Mouse (Mus musculus) ES-Bruce4 (cell line): ENCODE results near the gene Sestd1.

ENCODE experiments used
- CTCF ChIP-seq: IDR thresholded peaks from one replicate; pipeline ENCODE4 v1.8.1; 2011; ENCODE audit warnings: low read depth, low read length
- POLR2A ChIP-seq: IDR thresholded peaks from one replicate; pipeline ENCODE4 v1.8.1; 2011; ENCODE audit warnings: low read length; ENCODE audit not compliant: insufficient read depth

DNA sequence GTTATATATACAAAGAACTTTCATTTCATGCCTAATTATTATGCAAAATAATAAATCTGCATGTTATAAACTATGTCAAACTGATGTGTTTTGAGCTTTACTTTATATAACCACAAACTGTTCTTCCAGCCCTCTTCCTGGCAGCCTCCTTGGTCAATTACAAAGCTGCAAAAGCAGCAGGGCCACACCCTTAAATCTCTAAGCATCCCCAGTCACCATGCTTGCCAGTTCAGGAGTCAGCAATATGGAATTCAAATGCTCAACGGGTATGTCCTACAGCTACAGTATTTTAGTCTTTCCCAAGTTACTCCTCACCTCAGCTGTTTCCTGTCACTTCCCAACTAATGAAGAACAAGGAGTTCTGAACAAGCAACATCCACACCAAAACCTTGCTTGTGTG lies 10.3 kb downstream of the Sestd1 start:
- TF ChIP-seq POLR2A, result no peak
- no peak for TF ChIP-seq CTCF
